Mouse (Mus musculus) ES-Bruce4 (cell line): ENCODE measurements around the gene Specc1l. TPM values are rescaled to one million over a fixed set of nuclear protein-coding genes. Genes with fewer than 3 reads are reported as not detected.

Source experiments
- H3K27ac ChIP-seq: 2 replicates; pipeline ENCODE4 v1.5.1; 2012; ENCODE audit warnings: low read length, inconsistent platforms; ENCODE audit not compliant: insufficient read depth
- H3K27me3 ChIP-seq: 2 replicates; pipeline ENCODE4 v1.6.1; 2012; ENCODE audit warnings: mild to moderate bottlenecking, low read length, inconsistent platforms; ENCODE audit not compliant: control insufficient read depth, poor library complexity, insufficient read depth, severe bottlenecking
- H3K36me3 ChIP-seq: 2 replicates; pipeline ENCODE4 v1.6.1; 2012; ENCODE audit warnings: inconsistent platforms, mild to moderate bottlenecking, low read length, moderate library complexity; ENCODE audit not compliant: control insufficient read depth, poor library complexity, insufficient read depth, severe bottlenecking
- H3K4me1 ChIP-seq: one replicate; pipeline ENCODE4 v1.8.1; 2011; ENCODE audit warnings: low read length; ENCODE audit not compliant: control insufficient read depth, insufficient read depth
- H3K4me3 ChIP-seq: 2 replicates; pipeline ENCODE4 v1.5.1; 2011; ENCODE audit warnings: low read depth, mild to moderate bottlenecking, low read length
- H3K9ac ChIP-seq: 2 replicates; pipeline ENCODE4 v1.6.1; 2012; ENCODE audit warnings: low read depth, mild to moderate bottlenecking, inconsistent platforms; ENCODE audit not compliant: poor library complexity, severe bottlenecking
- H3K9me3 ChIP-seq: replicated peaks from 2 replicates; pipeline ENCODE4 v1.6.1; 2012; ENCODE audit warnings: mild to moderate bottlenecking, low read length, inconsistent platforms; ENCODE audit not compliant: control insufficient read depth, poor library complexity, insufficient read depth, severe bottlenecking
- CTCF ChIP-seq: IDR thresholded peaks from one replicate; pipeline ENCODE4 v1.8.1; 2011; ENCODE audit warnings: low read depth, low read length
- EP300 ChIP-seq: IDR thresholded peaks from 2 replicates; pipeline ENCODE4 v1.6.1; 2011; ENCODE audit warnings: low read depth, low read length; ENCODE audit not compliant: insufficient read depth
- POLR2A ChIP-seq: IDR thresholded peaks from one replicate; pipeline ENCODE4 v1.8.1; 2011; ENCODE audit warnings: low read length; ENCODE audit not compliant: insufficient read depth
- polyA plus RNA-seq: library from polyadenylated mRNA; stranded (reverse); fragments of >200 nt; gene quantifications from 2 replicates; pipeline ENCODE4 v1.2.4, GENCODE M21; 2011; ENCODE audit warnings: low read depth; ENCODE audit not compliant: missing spikeins, insufficient read depth, insufficient read length

Gene Specc1l
- polyA plus RNA-seq, 1 experiment = 41.5 TPM

GRCm38 (mm10) chr10:75237166-75237565, 25.3 kb downstream of the Specc1l start:
- Histone ChIP-seq H3K27me3 (no peaks in the 10 kb centered on the region), H3K9ac (no peak overlapping the region), H3K4me1 (no peaks in the 10 kb centered on the region), H3K27ac (no peak overlapping the region), H3K36me3 (peaks cover 9% of the 10 kb centered on the region), H3K9me3 (no peaks in the 10 kb centered on the region), H3K4me3 (no peak overlapping the region)
- TF ChIP-seq EP300 (no peak), CTCF (no peak), POLR2A (no peak)

- Histone ChIP-seq H3K36me3 (peaks cover 22% of the 10 kb centered on the region), H3K27ac (no peak overlapping the region)
- no peak for TF ChIP-seq CTCF
- TF ChIP-seq EP300 = no peak
- TF ChIP-seq POLR2A = no peak
These were observed 28.8 kb downstream of the Specc1l start for GRCm38 (mm10) chr10:75240583-75241250.

GRCm38 (mm10) chr10:75245806-75246205, 33.9 kb downstream of the Specc1l start:
- Histone ChIP-seq H3K9ac (no peak overlapping the region), H3K27me3 (no peaks in the 10 kb centered on the region), H3K4me3 (no peak overlapping the region), H3K36me3 (peaks cover 23% of the 10 kb centered on the region), H3K4me1 (no peaks in the 10 kb centered on the region), H3K9me3 (no peaks in the 10 kb centered on the region), H3K27ac (no peak overlapping the region)
- TF ChIP-seq EP300 (no peak), CTCF (no peak), POLR2A (no peak)

More at GRCm38 (mm10) chr10:75240583-75241250, 28.8 kb downstream of the Specc1l start:
- no peak overlapping the region for H3K4me3 ChIP-seq
- H3K9ac ChIP-seq = no peak overlapping the region
- no peaks in the 10 kb centered on the region for H3K27me3 ChIP-seq
- H3K4me1 ChIP-seq = no peaks in the 10 kb centered on the region
- no peaks in the 10 kb centered on the region for H3K9me3 ChIP-seq

GRCm38 (mm10) chr10:75246331-75246730, 34.5 kb downstream of the Specc1l start:
- no peaks in the 10 kb centered on the region for H3K9me3 ChIP-seq
- no peak overlapping the region for H3K27ac ChIP-seq
- H3K9ac ChIP-seq = no peak overlapping the region
- no peak for TF ChIP-seq EP300
- no peak for TF ChIP-seq POLR2A
- TF ChIP-seq CTCF = no peak
- no peak overlapping the region for H3K4me3 ChIP-seq
- peaks cover 19% of the 10 kb centered on the region for H3K36me3 ChIP-seq
- no peaks in the 10 kb centered on the region for H3K4me1 ChIP-seq
- no peaks in the 10 kb centered on the region for H3K27me3 ChIP-seq

- Histone ChIP-seq H3K9ac (no peak overlapping the region), H3K4me1 (no peaks in the 10 kb centered on the region), H3K4me3 (no peak overlapping the region), H3K27me3 (no peaks in the 10 kb centered on the region), H3K9me3 (no peaks in the 10 kb centered on the region), H3K27ac (no peak overlapping the region), H3K36me3 (no peaks in the 10 kb centered on the region; the same call in 1 of the 2 replicates)
- TF ChIP-seq CTCF = no peak
- TF ChIP-seq EP300 = no peak
- TF ChIP-seq POLR2A = no peak
These were observed 39.1 kb downstream of the Specc1l start for GRCm38 (mm10) chr10:75251011-75251410.

- Histone ChIP-seq H3K36me3 (no peaks in the 10 kb centered on the region; the same call in 1 of the 2 replicates), H3K27ac (no peak overlapping the region), H3K4me3 (no peak overlapping the region), H3K9ac (no peak overlapping the region), H3K27me3 (no peaks in the 10 kb centered on the region), H3K4me1 (no peaks in the 10 kb centered on the region), H3K9me3 (no peaks in the 10 kb centered on the region)
- TF ChIP-seq CTCF = no peak
- TF ChIP-seq EP300 = no peak
- no peak for TF ChIP-seq POLR2A
These were observed 40.6 kb downstream of the Specc1l start for GRCm38 (mm10) chr10:75252301-75253022.
